Mouse (Mus musculus): ENCODE measurements at regions not wholly inside any gene's neighbourhood (a gene's known extent, or its start where the extent isn't known, plus 50 kb on each side); places are given as distances from the start of the nearest gene placed in this dataset.

GRCm38 (mm10) chr1:193586896-193587295 lies 216.8 kb upstream of the Camk1g start:
- peak overlapping the region; percentile 42; the same call in 1 of the 2 replicates for H3K27ac ChIP-seq
- no peaks in the 10 kb centered on the region for H3K27me3 ChIP-seq
- H3K9me3 ChIP-seq = no peaks in the 10 kb centered on the region
- no peaks in the 10 kb centered on the region for H3K36me3 ChIP-seq
- WGBS = 73% methylated on average over 6 of the region's 6 CpGs
- H3K4me2 ChIP-seq (replicated peaks) = no peak overlapping the region
- ATAC-seq (ENCODE audit: insufficient number of reproducible peaks, insufficient read depth, low FRiP score, low TSS enrichment) = no peak
- H3K4me1 ChIP-seq = peaks cover 36% of the 10 kb centered on the region
- H3K4me3 ChIP-seq = no peak overlapping the region
- no peak overlapping the region for H3K9ac ChIP-seq

GRCm38 (mm10) chr1:193583791-193584190 lies 213.7 kb upstream of the Camk1g start:
- H3K4me1 ChIP-seq = peaks cover 18% of the 10 kb centered on the region
- no peaks in the 10 kb centered on the region for H3K27me3 ChIP-seq
- no peak overlapping the region for H3K4me2 ChIP-seq (replicated peaks)
- no peak for ATAC-seq (ENCODE audit: insufficient number of reproducible peaks, insufficient read depth, low FRiP score, low TSS enrichment)
- 82% methylated on average over 2 of the region's 2 CpGs for WGBS
- no peaks in the 10 kb centered on the region for H3K9me3 ChIP-seq
- H3K9ac ChIP-seq = no peak overlapping the region
- no peak overlapping the region for H3K27ac ChIP-seq
- H3K4me3 ChIP-seq = no peak overlapping the region
- H3K36me3 ChIP-seq = no peaks in the 10 kb centered on the region

GRCm38 (mm10) chr1:193580393-193580792 lies 210.3 kb upstream of the Camk1g start:
- H3K9ac ChIP-seq = no peak overlapping the region
- H3K9me3 ChIP-seq = no peaks in the 10 kb centered on the region
- 77% methylated on average over 4 of the region's 4 CpGs for WGBS
- H3K4me3 ChIP-seq = no peak overlapping the region
- no peaks in the 10 kb centered on the region for H3K36me3 ChIP-seq
- no peaks in the 10 kb centered on the region for H3K27me3 ChIP-seq
- no peaks in the 10 kb centered on the region; the same call in 1 of the 2 replicates for H3K4me1 ChIP-seq
- ATAC-seq (ENCODE audit: insufficient number of reproducible peaks, insufficient read depth, low FRiP score, low TSS enrichment) = no peak
- no peak overlapping the region for H3K27ac ChIP-seq
- H3K4me2 ChIP-seq (replicated peaks) = no peak overlapping the region

GRCm38 (mm10) chr1:193579671-193580070 lies 209.6 kb upstream of the Camk1g start:
- Histone ChIP-seq H3K9ac (no peak overlapping the region), H3K4me2 (replicated peaks) (no peak overlapping the region), H3K4me3 (no peak overlapping the region), H3K27me3 (no peaks in the 10 kb centered on the region), H3K4me1 (no peaks in the 10 kb centered on the region; the same call in 1 of the 2 replicates), H3K36me3 (no peaks in the 10 kb centered on the region), H3K27ac (no peak overlapping the region), H3K9me3 (no peaks in the 10 kb centered on the region)
- 66% methylated on average over 3 of the region's 3 CpGs for WGBS
- no peak for ATAC-seq (ENCODE audit: insufficient number of reproducible peaks, insufficient read depth, low FRiP score, low TSS enrichment)

- ATAC-seq (ENCODE audit: insufficient number of reproducible peaks, insufficient read depth, low FRiP score, low TSS enrichment) = no peak
- WGBS = 85% methylated on average over 2 of the region's 2 CpGs
- Histone ChIP-seq H3K9me3 (no peaks in the 10 kb centered on the region), H3K9ac (no peak overlapping the region), H3K4me1 (no peaks in the 10 kb centered on the region; the same call in 1 of the 2 replicates), H3K27me3 (no peaks in the 10 kb centered on the region), H3K36me3 (no peaks in the 10 kb centered on the region), H3K4me2 (replicated peaks) (no peak overlapping the region), H3K4me3 (no peak overlapping the region), H3K27ac (no peak overlapping the region)
These were observed 208.6 kb upstream of the Camk1g start for GRCm38 (mm10) chr1:193578661-193579175.

GRCm38 (mm10) chr1:193577821-193578220 lies 207.7 kb upstream of the Camk1g start:
- Histone ChIP-seq H3K9me3 (no peaks in the 10 kb centered on the region), H3K36me3 (no peaks in the 10 kb centered on the region), H3K4me3 (no peak overlapping the region), H3K4me2 (replicated peaks) (no peak overlapping the region), H3K27me3 (no peaks in the 10 kb centered on the region), H3K4me1 (no peaks in the 10 kb centered on the region; the same call in 1 of the 2 replicates), H3K9ac (no peak overlapping the region), H3K27ac (no peak overlapping the region)
- ATAC-seq (ENCODE audit: insufficient number of reproducible peaks, insufficient read depth, low FRiP score, low TSS enrichment) = no peak
- WGBS = 70% methylated on average over 2 of the region's 2 CpGs

GRCm38 (mm10) chr1:193575986-193576713 lies 206.1 kb upstream of the Camk1g start:
- H3K27ac ChIP-seq = no peak overlapping the region
- 0 out of 2 replicates have a peak, but pooled peaks cover 3% of the 10 kb centered on the region for H3K27me3 ChIP-seq
- H3K36me3 ChIP-seq = no peaks in the 10 kb centered on the region
- no peak overlapping the region for H3K4me2 ChIP-seq (replicated peaks)
- no peaks in the 10 kb centered on the region for H3K9me3 ChIP-seq
- H3K9ac ChIP-seq = no peak overlapping the region
- no peak overlapping the region for H3K4me3 ChIP-seq
- H3K4me1 ChIP-seq = no peaks in the 10 kb centered on the region; the same call in 1 of the 2 replicates
- 6% methylated on average over 12 of the region's 12 CpGs for WGBS
- ATAC-seq (ENCODE audit: insufficient number of reproducible peaks, insufficient read depth, low FRiP score, low TSS enrichment) = peak; percentile 71

- Histone ChIP-seq H3K27me3 (0 out of 2 replicates have a peak, but pooled peaks cover 3% of the 10 kb centered on the region), H3K27ac (no peak overlapping the region), H3K4me1 (peaks cover 5% of the 10 kb centered on the region; the same call in 1 of the 2 replicates), H3K9me3 (no peaks in the 10 kb centered on the region), H3K4me2 (replicated peaks) (no peak overlapping the region), H3K36me3 (no peaks in the 10 kb centered on the region), H3K4me3 (no peak overlapping the region), H3K9ac (no peak overlapping the region)
- WGBS = 80% methylated on average over 2 of the region's 2 CpGs
- ATAC-seq (ENCODE audit: insufficient number of reproducible peaks, insufficient read depth, low FRiP score, low TSS enrichment) = no peak
These were observed 202.7 kb upstream of the Camk1g start for GRCm38 (mm10) chr1:193572827-193573226.

- no peaks in the 10 kb centered on the region for H3K36me3 ChIP-seq
- no peak for ATAC-seq (ENCODE audit: insufficient number of reproducible peaks, insufficient read depth, low FRiP score, low TSS enrichment)
- 87% methylated on average over 3 of the region's 3 CpGs for WGBS
These were observed 202.3 kb upstream of the Camk1g start for GRCm38 (mm10) chr1:193572411-193572810.

GRCm38 (mm10) chr1:193571088-193571487 lies 201.0 kb upstream of the Camk1g start:
- H3K4me2 ChIP-seq (replicated peaks) = no peak overlapping the region
- 0 out of 2 replicates have a peak, but pooled peaks cover 3% of the 10 kb centered on the region for H3K27me3 ChIP-seq
- H3K9ac ChIP-seq = no peak overlapping the region
- no peaks in the 10 kb centered on the region for H3K36me3 ChIP-seq
- no peaks in the 10 kb centered on the region for H3K9me3 ChIP-seq
- no peak overlapping the region for H3K27ac ChIP-seq
- H3K4me3 ChIP-seq = no peak overlapping the region
- ATAC-seq (ENCODE audit: insufficient number of reproducible peaks, insufficient read depth, low FRiP score, low TSS enrichment) = no peak
- H3K4me1 ChIP-seq = peaks cover 5% of the 10 kb centered on the region; the same call in 1 of the 2 replicates

More at GRCm38 (mm10) chr1:193572411-193572810, 202.3 kb upstream of the Camk1g start:
- Histone ChIP-seq H3K4me1 (peaks cover 5% of the 10 kb centered on the region; the same call in 1 of the 2 replicates), H3K9ac (no peak overlapping the region), H3K4me3 (no peak overlapping the region), H3K9me3 (no peaks in the 10 kb centered on the region), H3K4me2 (replicated peaks) (no peak overlapping the region), H3K27ac (no peak overlapping the region), H3K27me3 (0 out of 2 replicates have a peak, but pooled peaks cover 3% of the 10 kb centered on the region)

- H3K27ac ChIP-seq = peak overlapping the region; percentile 57; the same call in 1 of the 2 replicates
- 30% methylated on average over 4 of the region's 4 CpGs for WGBS
- ATAC-seq (ENCODE audit: insufficient number of reproducible peaks, insufficient read depth, low FRiP score, low TSS enrichment) = no peak
These were observed 198.6 kb upstream of the Camk1g start for GRCm38 (mm10) chr1:193568586-193569174.

More at GRCm38 (mm10) chr1:193568586-193569174, 198.6 kb upstream of the Camk1g start:
- Histone ChIP-seq H3K4me2 (replicated peaks) (no peak overlapping the region), H3K4me1 (0 out of 2 replicates have a peak, but pooled peaks cover 5% of the 10 kb centered on the region), H3K27me3 (0 out of 2 replicates have a peak, but pooled peaks cover 3% of the 10 kb centered on the region), H3K9ac (no peak overlapping the region), H3K9me3 (no peaks in the 10 kb centered on the region), H3K36me3 (no peaks in the 10 kb centered on the region), H3K4me3 (no peak overlapping the region)

All from embryonic facial prominence, embryonic 12.5 days (tissue).